Mouse (Mus musculus): ENCODE measurements around the gene Cacna2d2. TPM values are rescaled to one million over a fixed set of nuclear protein-coding genes. Genes with fewer than 3 reads are reported as not detected.

The Cacna2d2 gene
- polyA plus RNA-seq, 1 experiment from 2014 or later: 0.34 TPM

GRCm38 (mm10) chr9:107445011-107445471, 45.6 kb downstream of the Cacna2d2 start:
- no peaks in the 10 kb centered on the region for H3K4me1 ChIP-seq (replicated peaks)
- no peak overlapping the region for H3K4me3 ChIP-seq (replicated peaks)
- H3K27me3 ChIP-seq (replicated peaks): no peaks in the 10 kb centered on the region
- no peaks in the 10 kb centered on the region for H3K36me3 ChIP-seq
- H3K4me2 ChIP-seq (replicated peaks): no peak overlapping the region
- WGBS: 38% methylated on average over 4 of the region's 6 CpGs
- no peaks in the 10 kb centered on the region for H3K9me3 ChIP-seq
- H3K27ac ChIP-seq: no peak overlapping the region
- no peak overlapping the region for H3K9ac ChIP-seq
- ATAC-seq: no peak

- 34% methylated on average over 22 of the region's 22 CpGs for WGBS
- Histone ChIP-seq H3K4me2 (replicated peaks) (no peak overlapping the region), H3K27me3 (replicated peaks) (no peaks in the 10 kb centered on the region), H3K36me3 (no peaks in the 10 kb centered on the region), H3K4me1 (replicated peaks) (0 out of 2 replicates have a peak, but pooled peaks cover 11% of the 10 kb centered on the region), H3K4me3 (replicated peaks) (no peak overlapping the region), H3K9me3 (no peaks in the 10 kb centered on the region), H3K27ac (no peak overlapping the region), H3K9ac (no peak overlapping the region)
- peak; percentile 46; the same call in 1 of the 2 replicates for ATAC-seq
These were observed 49.5 kb downstream of the Cacna2d2 start for GRCm38 (mm10) chr9:107448805-107449517.

- H3K27ac ChIP-seq: no peak overlapping the region
- 49% methylated on average over 8 of the region's 8 CpGs for WGBS
- no peak overlapping the region for H3K9ac ChIP-seq
- H3K4me3 ChIP-seq (replicated peaks): no peak overlapping the region
- no peak overlapping the region for H3K4me2 ChIP-seq (replicated peaks)
- no peaks in the 10 kb centered on the region for H3K36me3 ChIP-seq
- H3K4me1 ChIP-seq (replicated peaks): 0 out of 2 replicates have a peak, but pooled peaks cover 11% of the 10 kb centered on the region
- H3K9me3 ChIP-seq: no peaks in the 10 kb centered on the region
- no peaks in the 10 kb centered on the region for H3K27me3 ChIP-seq (replicated peaks)
- ATAC-seq: no peak
These were observed 52.0 kb downstream of the Cacna2d2 start for GRCm38 (mm10) chr9:107451400-107451799.

GRCm38 (mm10) chr9:107451891-107452521, 52.6 kb downstream of the Cacna2d2 start:
- H3K4me1 ChIP-seq (replicated peaks): 0 out of 2 replicates have a peak, but pooled peaks cover 11% of the 10 kb centered on the region
- H3K36me3 ChIP-seq: no peaks in the 10 kb centered on the region
- H3K4me3 ChIP-seq (replicated peaks): no peak overlapping the region
- no peak overlapping the region for H3K4me2 ChIP-seq (replicated peaks)
- H3K9me3 ChIP-seq: no peaks in the 10 kb centered on the region
- H3K9ac ChIP-seq: no peak overlapping the region
- H3K27ac ChIP-seq: no peak overlapping the region
- 40% methylated on average over 11 of the region's 11 CpGs for WGBS
- H3K27me3 ChIP-seq (replicated peaks): no peaks in the 10 kb centered on the region
- ATAC-seq: 0 out of 2 replicates have a peak, but pooled peaks have one; percentile 5

GRCm38 (mm10) chr9:107452552-107452951, 53.1 kb downstream of the Cacna2d2 start:
- 25% methylated on average over 4 of the region's 4 CpGs for WGBS
- H3K27ac ChIP-seq: no peak overlapping the region
- H3K9me3 ChIP-seq: no peaks in the 10 kb centered on the region

GRCm38 (mm10) chr9:107453151-107453550, 53.7 kb downstream of the Cacna2d2 start:
- 60% methylated on average over 8 of the region's 8 CpGs for WGBS
- H3K27ac ChIP-seq: no peak overlapping the region
- ATAC-seq: no peak
- no peaks in the 10 kb centered on the region for H3K27me3 ChIP-seq (replicated peaks)
- H3K36me3 ChIP-seq: no peaks in the 10 kb centered on the region
- no peak overlapping the region for H3K4me2 ChIP-seq (replicated peaks)
- no peak overlapping the region for H3K9ac ChIP-seq
- H3K4me3 ChIP-seq (replicated peaks): no peak overlapping the region
- no peaks in the 10 kb centered on the region for H3K9me3 ChIP-seq
- H3K4me1 ChIP-seq (replicated peaks): 0 out of 2 replicates have a peak, but pooled peaks cover 11% of the 10 kb centered on the region

More at GRCm38 (mm10) chr9:107452552-107452951, 53.1 kb downstream of the Cacna2d2 start:
- H3K4me1 ChIP-seq (replicated peaks): 0 out of 2 replicates have a peak, but pooled peaks cover 11% of the 10 kb centered on the region
- no peak overlapping the region for H3K4me3 ChIP-seq (replicated peaks)
- H3K27me3 ChIP-seq (replicated peaks): no peaks in the 10 kb centered on the region
- no peak for ATAC-seq
- H3K4me2 ChIP-seq (replicated peaks): no peak overlapping the region
- H3K36me3 ChIP-seq: no peaks in the 10 kb centered on the region
- H3K9ac ChIP-seq: no peak overlapping the region

GRCm38 (mm10) chr9:107456667-107457066, 57.3 kb downstream of the Cacna2d2 start:
- Histone ChIP-seq H3K9ac (no peak overlapping the region), H3K27ac (no peak overlapping the region), H3K9me3 (no peaks in the 10 kb centered on the region), H3K27me3 (replicated peaks) (no peaks in the 10 kb centered on the region; the same call in 1 of the 2 replicates), H3K4me2 (replicated peaks) (no peak overlapping the region), H3K4me3 (replicated peaks) (no peak overlapping the region), H3K4me1 (replicated peaks) (0 out of 2 replicates have a peak, but pooled peaks cover 11% of the 10 kb centered on the region), H3K36me3 (no peaks in the 10 kb centered on the region)
- ATAC-seq: no peak
- 56% methylated on average over 15 of the region's 15 CpGs for WGBS

- Histone ChIP-seq H3K4me1 (replicated peaks) (no peaks in the 10 kb centered on the region), H3K36me3 (no peaks in the 10 kb centered on the region), H3K9me3 (no peaks in the 10 kb centered on the region), H3K4me3 (replicated peaks) (no peak overlapping the region), H3K27ac (no peak overlapping the region), H3K27me3 (replicated peaks) (peaks cover 3% of the 10 kb centered on the region; the same call in 1 of the 2 replicates), H3K4me2 (replicated peaks) (no peak overlapping the region), H3K9ac (no peak overlapping the region)
- ATAC-seq: no peak
- WGBS: 62% methylated on average over 5 of the region's 5 CpGs
These were observed 63.5 kb downstream of the Cacna2d2 start for GRCm38 (mm10) chr9:107462907-107463306.

- peak; percentile 61; the same call in 1 of the 2 replicates for ATAC-seq
- H3K27me3 ChIP-seq (replicated peaks): peaks cover 3% of the 10 kb centered on the region; the same call in 1 of the 2 replicates
- H3K9me3 ChIP-seq: no peaks in the 10 kb centered on the region
- no peak overlapping the region for H3K4me3 ChIP-seq (replicated peaks)
- H3K4me2 ChIP-seq (replicated peaks): no peak overlapping the region
- WGBS: 14% methylated on average over 7 of the region's 7 CpGs
- H3K9ac ChIP-seq: no peak overlapping the region
- H3K36me3 ChIP-seq: no peaks in the 10 kb centered on the region
- no peaks in the 10 kb centered on the region for H3K4me1 ChIP-seq (replicated peaks)
- no peak overlapping the region for H3K27ac ChIP-seq
These were observed 64.1 kb downstream of the Cacna2d2 start for GRCm38 (mm10) chr9:107463509-107463908.

- Histone ChIP-seq H3K9me3 (no peaks in the 10 kb centered on the region), H3K4me1 (replicated peaks) (no peaks in the 10 kb centered on the region), H3K4me3 (replicated peaks) (no peak overlapping the region), H3K9ac (no peak overlapping the region), H3K27ac (no peak overlapping the region), H3K36me3 (no peaks in the 10 kb centered on the region), H3K4me2 (replicated peaks) (no peak overlapping the region), H3K27me3 (replicated peaks) (0 out of 2 replicates have a peak, but pooled peaks cover 3% of the 10 kb centered on the region)
- ATAC-seq: no peak
- WGBS: 34% methylated on average over 9 of the region's 9 CpGs
These were observed 64.7 kb downstream of the Cacna2d2 start for GRCm38 (mm10) chr9:107464130-107464529.

- no peaks in the 10 kb centered on the region for H3K4me1 ChIP-seq (replicated peaks)
- H3K9ac ChIP-seq: no peak overlapping the region
- H3K36me3 ChIP-seq: no peaks in the 10 kb centered on the region
- H3K27me3 ChIP-seq (replicated peaks): 0 out of 2 replicates have a peak, but pooled peaks cover 3% of the 10 kb centered on the region
- ATAC-seq: no peak
- no peaks in the 10 kb centered on the region for H3K9me3 ChIP-seq
- no peak overlapping the region for H3K4me3 ChIP-seq (replicated peaks)
- H3K4me2 ChIP-seq (replicated peaks): no peak overlapping the region
- WGBS: 32% methylated on average over 6 of the region's 6 CpGs
- H3K27ac ChIP-seq: no peak overlapping the region
These were observed 66.2 kb downstream of the Cacna2d2 start for GRCm38 (mm10) chr9:107465657-107466056.

- Histone ChIP-seq H3K9me3 (no peaks in the 10 kb centered on the region), H3K4me1 (replicated peaks) (no peaks in the 10 kb centered on the region), H3K27ac (no peak overlapping the region), H3K36me3 (no peaks in the 10 kb centered on the region), H3K4me2 (replicated peaks) (no peak overlapping the region), H3K27me3 (replicated peaks) (no peaks in the 10 kb centered on the region), H3K4me3 (replicated peaks) (no peak overlapping the region), H3K9ac (no peak overlapping the region)
- 69% methylated on average over 13 of the region's 13 CpGs for WGBS
- ATAC-seq: no peak
These were observed 69.9 kb downstream of the Cacna2d2 start for GRCm38 (mm10) chr9:107469213-107469795.

Measured in intestine, embryonic 15.5 days (tissue).